In the genomic region with DNA sequence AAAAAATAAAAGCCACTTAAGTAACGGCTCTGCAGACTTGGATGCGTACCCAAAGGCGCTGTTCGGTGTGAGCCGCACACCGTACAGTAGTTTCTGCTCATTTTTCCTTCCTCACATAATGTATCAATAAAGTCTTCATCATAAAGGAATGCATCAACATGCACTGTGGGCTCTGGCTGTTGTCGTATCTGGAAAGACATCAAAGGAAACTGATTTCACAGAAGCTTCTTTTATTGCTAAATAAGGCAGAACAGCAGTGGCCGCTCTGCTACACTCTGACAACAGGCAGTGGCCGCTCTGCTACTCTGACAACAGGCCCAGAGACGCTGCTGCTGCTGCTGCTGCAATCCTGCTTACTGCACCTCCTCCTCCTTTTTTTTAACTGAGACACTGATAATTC, we compare ENCODE assay signal across 15 mouse cellular contexts. TPM values are rescaled to one million over a fixed set of nuclear protein-coding genes. Genes with fewer than 3 reads are reported as not detected.
A peak's percentile ranks its signal among the peaks of the same experiment; 100 is the strongest.
DNase-seq lines count a peak whose midpoint lies in the region; ATAC-seq lines count a peak whose summit lies in the region.
"Had no signal": no experiment of that assay in that cellular context is flagged by ENCODE, and none has a peak within 500 bp of the region (broad histone marks: within the 10 kb centered on the region; RNA-seq: fewer than 3 reads in every experiment).

No protein-coding gene starts in this region.

- no peaks in the 10 kb centered on the region for H3K4me1 ChIP-seq in embryonic facial prominence, embryonic 14.5 days (ENCODE audit: control insufficient read depth, insufficient read depth, low read length)
- H3K4me1 ChIP-seq in embryonic facial prominence, embryonic 10.5 days = no peaks in the 10 kb centered on the region
- no peaks in the 10 kb centered on the region for H3K4me1 ChIP-seq in midbrain, embryonic 14.5 days (ENCODE audit: control insufficient read depth, insufficient read depth, low read length)
- H3K4me1 ChIP-seq in midbrain, embryonic 10.5 days = no peaks in the 10 kb centered on the region
- H3K4me1 ChIP-seq in liver, embryonic 11.5 days (replicated peaks; ENCODE audit: control insufficient read depth, insufficient read depth, low read length) = peaks cover 30% of the 10 kb centered on the region
- H3K4me1 ChIP-seq: forebrain, embryonic 10.5 days; neural tube, embryonic 12.5 days had no signal

- H3K9me3 ChIP-seq in embryonic facial prominence, embryonic 14.5 days (ENCODE audit: control insufficient read depth, low read length) = no peaks in the 10 kb centered on the region
- no peaks in the 10 kb centered on the region for H3K9me3 ChIP-seq in embryonic facial prominence, embryonic 10.5 days
- H3K9me3 ChIP-seq in midbrain, embryonic 14.5 days (ENCODE audit: control insufficient read depth, low read length) = no peaks in the 10 kb centered on the region
- H3K9me3 ChIP-seq in midbrain, embryonic 10.5 days (replicated peaks) = no peaks in the 10 kb centered on the region
- no peaks in the 10 kb centered on the region for H3K9me3 ChIP-seq in liver, embryonic 11.5 days (ENCODE audit: control insufficient read depth, low read length)
- H3K9me3 ChIP-seq: forebrain, embryonic 10.5 days; neural tube, embryonic 12.5 days had no signal

- H3K4me2 ChIP-seq in embryonic facial prominence, embryonic 14.5 days (ENCODE audit: low read depth, low read length) = no peak overlapping the region
- H3K4me2 ChIP-seq in midbrain, embryonic 14.5 days (ENCODE audit: low read length) = no peak overlapping the region
- peak overlapping the region; percentile 48 for H3K4me2 ChIP-seq in liver, embryonic 11.5 days
- H3K4me2 ChIP-seq: neural tube, embryonic 12.5 days had no signal

- 64% methylated on average over 10 of the region's 10 CpGs for WGBS in embryonic facial prominence, embryonic 14.5 days
- 94% methylated on average over 10 of the region's 10 CpGs for WGBS in embryonic facial prominence, embryonic 10.5 days
- WGBS in midbrain, embryonic 14.5 days = 79% methylated on average over 10 of the region's 10 CpGs
- WGBS in midbrain, embryonic 10.5 days = 87% methylated on average over 10 of the region's 10 CpGs
- WGBS in liver, embryonic 11.5 days = 79% methylated on average over 10 of the region's 10 CpGs

- no peak overlapping the region for H3K9ac ChIP-seq in embryonic facial prominence, embryonic 14.5 days (ENCODE audit: low read depth, low read length)
- no peak overlapping the region for H3K9ac ChIP-seq in midbrain, embryonic 14.5 days (replicated peaks; ENCODE audit: low read length)
- H3K9ac ChIP-seq in liver, embryonic 11.5 days (ENCODE audit: low read depth, low read length) = peak overlapping the region; percentile 15; the same call in 1 of the 2 replicates
- H3K9ac ChIP-seq: neural tube, embryonic 12.5 days had no signal

- no peak overlapping the region for H3K27ac ChIP-seq in embryonic facial prominence, embryonic 14.5 days (replicated peaks; ENCODE audit: low read depth, low read length)
- no peak overlapping the region for H3K27ac ChIP-seq in embryonic facial prominence, embryonic 10.5 days (replicated peaks)
- no peak overlapping the region for H3K27ac ChIP-seq in midbrain, embryonic 14.5 days (replicated peaks; ENCODE audit: low read depth, low read length)
- no peak overlapping the region for H3K27ac ChIP-seq in midbrain, embryonic 10.5 days (replicated peaks)
- peak overlapping the region; percentile 75 for H3K27ac ChIP-seq in liver, embryonic 11.5 days (ENCODE audit: low read depth, low read length)
- H3K27ac ChIP-seq: forebrain, embryonic 10.5 days; neural tube, embryonic 12.5 days had no signal

- DNase-seq in embryonic facial prominence, embryonic 14.5 days (ENCODE audit: low spot score) = peak; percentile 56
- DNase-seq in embryonic facial prominence, embryonic 10.5 days (ENCODE audit: low spot score) = no peak
- peak; percentile 14 for DNase-seq in midbrain, embryonic 14.5 days
- DNase-seq in midbrain, embryonic 10.5 days (ENCODE audit: low spot score) = no peak
- DNase-seq in liver, embryonic 11.5 days (ENCODE audit: low spot score) = no peak
- peak; percentile 41 for DNase-seq in lung, postnatal 14 days
- no peak for DNase-seq in B cell, adult 2 months
- DNase-seq in frontal cortex, postnatal 36 days (ENCODE audit: low spot score in 2 of 2) = no peak
- DNase-seq: adrenal gland, adult 2 months; cerebellum, adult 18-20 months; embryo, embryonic 11 days; gastrocnemius, postnatal 25 days; thymus, postnatal 25 days had no signal

- no peak overlapping the region for H3K4me3 ChIP-seq in embryonic facial prominence, embryonic 14.5 days (ENCODE audit: low read depth, low read length)
- no peak overlapping the region for H3K4me3 ChIP-seq in embryonic facial prominence, embryonic 10.5 days
- H3K4me3 ChIP-seq in midbrain, embryonic 14.5 days (replicated peaks; ENCODE audit: low read depth, low read length) = no peak overlapping the region
- no peak overlapping the region for H3K4me3 ChIP-seq in midbrain, embryonic 10.5 days
- H3K4me3 ChIP-seq in liver, embryonic 11.5 days (ENCODE audit: low read depth, low read length) = no peak overlapping the region
- H3K4me3 ChIP-seq: forebrain, embryonic 10.5 days; neural tube, embryonic 12.5 days had no signal

- no peak for ATAC-seq in embryonic facial prominence, embryonic 14.5 days (ENCODE audit: low read depth)
- ATAC-seq in midbrain, embryonic 14.5 days (ENCODE audit: low FRiP score, low TSS enrichment) = no peak
- ATAC-seq in liver, embryonic 11.5 days (replicated peaks; ENCODE audit: low FRiP score) = no peak

- H3K36me3 ChIP-seq in embryonic facial prominence, embryonic 14.5 days (ENCODE audit: control insufficient read depth, insufficient read depth, low read length) = peaks cover 22% of the 10 kb centered on the region
- peaks cover 44% of the 10 kb centered on the region for H3K36me3 ChIP-seq in embryonic facial prominence, embryonic 10.5 days (replicated peaks)
- peaks cover 9% of the 10 kb centered on the region; the same call in 1 of the 2 replicates for H3K36me3 ChIP-seq in midbrain, embryonic 14.5 days (ENCODE audit: control insufficient read depth, insufficient read depth, low read length)
- H3K36me3 ChIP-seq in midbrain, embryonic 10.5 days = peaks cover 15% of the 10 kb centered on the region
- peaks cover 7% of the 10 kb centered on the region; the same call in 1 of the 2 replicates for H3K36me3 ChIP-seq in liver, embryonic 11.5 days (ENCODE audit: control insufficient read depth, insufficient read depth, low read length)

- no peaks in the 10 kb centered on the region for H3K27me3 ChIP-seq in embryonic facial prominence, embryonic 14.5 days (replicated peaks; ENCODE audit: control insufficient read depth, insufficient read depth, low read length)
- H3K27me3 ChIP-seq in embryonic facial prominence, embryonic 10.5 days (replicated peaks; ENCODE audit: low read depth, poor library complexity, severe bottlenecking) = no peaks in the 10 kb centered on the region
- no peaks in the 10 kb centered on the region for H3K27me3 ChIP-seq in midbrain, embryonic 14.5 days (ENCODE audit: control insufficient read depth, insufficient read depth, low read length)
- no peaks in the 10 kb centered on the region for H3K27me3 ChIP-seq in midbrain, embryonic 10.5 days (ENCODE audit: low read depth, poor library complexity, severe bottlenecking)
- H3K27me3 ChIP-seq in liver, embryonic 11.5 days (replicated peaks; ENCODE audit: control insufficient read depth, insufficient read depth, low read length) = no peaks in the 10 kb centered on the region
- H3K27me3 ChIP-seq: neural tube, embryonic 12.5 days had no signal

RNA-seq across cellular contexts. Expression of a gene that starts 18.9 kb away (rescaled TPM):
- polyA plus RNA-seq in embryonic facial prominence, embryonic 14.5 days (2014; fragmentation: Nextera tagmentation; extraction: Ambion mirVana) = 25.1 and 28.2 TPM in 2 replicates
- polyA plus RNA-seq in embryonic facial prominence, embryonic 10.5 days (2016; fragmentation: Nextera tagmentation; extraction: Ambion mirVana) = 45.6 and 49.1 TPM in 2 replicates
- polyA plus RNA-seq in midbrain, embryonic 14.5 days (2014; fragmentation: Nextera tagmentation; extraction: Ambion mirVana) = 31.8 and 32.3 TPM in 2 replicates
- 43.9 and 47.0 TPM in 2 replicates for polyA plus RNA-seq in midbrain, embryonic 10.5 days (2016; fragmentation: Nextera tagmentation; extraction: Ambion mirVana)
- 46.1 and 48.4 TPM in 2 replicates for polyA plus RNA-seq in liver, embryonic 11.5 days (2014; fragmentation: Nextera tagmentation; extraction: Ambion mirVana)

RNA-seq across cellular contexts. Expression of a gene that starts 19.1 kb away (rescaled TPM):
- polyA plus RNA-seq in embryonic facial prominence, embryonic 14.5 days (2014; fragmentation: Nextera tagmentation; extraction: Ambion mirVana) = 194 and 212 TPM in 2 replicates
- 144 and 156 TPM in 2 replicates for polyA plus RNA-seq in embryonic facial prominence, embryonic 10.5 days (2016; fragmentation: Nextera tagmentation; extraction: Ambion mirVana)
- 193 and 227 TPM in 2 replicates for polyA plus RNA-seq in midbrain, embryonic 14.5 days (2014; fragmentation: Nextera tagmentation; extraction: Ambion mirVana)
- 141 and 156 TPM in 2 replicates for polyA plus RNA-seq in midbrain, embryonic 10.5 days (2016; fragmentation: Nextera tagmentation; extraction: Ambion mirVana)
- polyA plus RNA-seq in liver, embryonic 11.5 days (2014; fragmentation: Nextera tagmentation; extraction: Ambion mirVana) = 151 and 179 TPM in 2 replicates

RNA-seq across cellular contexts. Expression of a gene that starts 46.9 kb away (rescaled TPM):
- polyA plus RNA-seq in embryonic facial prominence, embryonic 14.5 days (2014; fragmentation: Nextera tagmentation; extraction: Ambion mirVana) = 19.2 and 20.9 TPM in 2 replicates
- 34.5 and 38.0 TPM in 2 replicates for polyA plus RNA-seq in embryonic facial prominence, embryonic 10.5 days (2016; fragmentation: Nextera tagmentation; extraction: Ambion mirVana)
- 7.1 and 8.5 TPM in 2 replicates for polyA plus RNA-seq in midbrain, embryonic 14.5 days (2014; fragmentation: Nextera tagmentation; extraction: Ambion mirVana)
- polyA plus RNA-seq in midbrain, embryonic 10.5 days (2016; fragmentation: Nextera tagmentation; extraction: Ambion mirVana) = 30.9 and 34.8 TPM in 2 replicates
- polyA plus RNA-seq in liver, embryonic 11.5 days (2014; fragmentation: Nextera tagmentation; extraction: Ambion mirVana) = 46.4 and 49.1 TPM in 2 replicates

Comparison
In these comparisons a context has a peak if more than half of its experiments do, and no peak if none do; other contexts are left out.
1. DNase-seq: peak in embryonic facial prominence, embryonic 14.5 days (single experiment), midbrain, embryonic 14.5 days (single experiment) and lung, postnatal 14 days (single experiment); none in embryonic facial prominence, embryonic 10.5 days (single experiment), midbrain, embryonic 10.5 days (single experiment), liver, embryonic 11.5 days (single experiment), B cell, adult 2 months (0 of 2) and frontal cortex, postnatal 36 days (0 of 2).